Mouse (Mus musculus) liver, embryonic 14.5 days (tissue): ENCODE results near the gene Ubash3b. TPM values are rescaled to one million over a fixed set of nuclear protein-coding genes. Genes with fewer than 3 reads are reported as not detected.

Source experiments
- ATAC-seq: fragments of 200-750 bp; cut with Nextera tagmentation; 2 replicates; pipeline ENCODE4 v1.8.0; 2017; ENCODE audit warnings: moderate number of reproducible peaks, mild to moderate bottlenecking, moderate library complexity; ENCODE audit not compliant: insufficient read depth
- DNase-seq, 3 experiments: peaks; one replicate each; pipeline ENCODE4 v3.0.0-alpha.2; 2012 to 2013; ENCODE audit warnings: low read depth in 3 of 3, low spot score in 3 of 3
- H3K27ac ChIP-seq: fragments of 300-500 bp; sonication (generic); 2 replicates; pipeline ENCODE4 v1.5.1; 2014; ENCODE audit warnings: moderate library complexity, mild to moderate bottlenecking, control low read depth, inconsistent platforms
- H3K27me3 ChIP-seq: fragments of 300-500 bp; sonication (generic); 2 replicates; pipeline ENCODE4 v1.6.1; 2014; ENCODE audit warnings: mild to moderate bottlenecking, low read length, moderate library complexity; ENCODE audit not compliant: control insufficient read depth, insufficient read depth
- H3K36me3 ChIP-seq: fragments of 300-500 bp; sonication (generic); replicated peaks from 2 replicates; pipeline ENCODE4 v1.6.1; 2014; ENCODE audit warnings: low read depth; ENCODE audit not compliant: control insufficient read depth, insufficient read depth
- H3K4me1 ChIP-seq, 2 experiments: fragments of 200-500 bp in 1 of 2; fragments of 300-500 bp in 1 of 2; sonication (generic) in 1 of 2; replicated peaks; 2 replicates each; pipeline ENCODE4 v1.6.1; 2012 to 2014; ENCODE audit warnings: antibody characterized with exemption in 1 of 2, inconsistent platforms in 1 of 2, low read length in 1 of 2; ENCODE audit not compliant: control insufficient read depth in 2 of 2, insufficient read depth in 2 of 2
- H3K4me2 ChIP-seq: fragments of 300-500 bp; sonication (generic); 2 replicates; pipeline ENCODE4 v1.6.1; 2014; ENCODE audit warnings: low read depth, mild to moderate bottlenecking, control low read depth, moderate library complexity
- H3K4me3 ChIP-seq, 2 experiments: fragments of 200-500 bp in 1 of 2; fragments of 300-500 bp in 1 of 2; sonication (generic) in 1 of 2; 2 replicates each; pipeline ENCODE4 v1.5.1; 2012 to 2014; ENCODE audit warnings: low read depth in 2 of 2, low read length in 2 of 2, mild to moderate bottlenecking in 2 of 2, control low read depth in 1 of 2, inconsistent platforms in 1 of 2, moderate library complexity in 1 of 2; ENCODE audit not compliant: insufficient read depth in 1 of 2
- H3K9ac ChIP-seq: fragments of 300-500 bp; sonication (generic); replicated peaks from 2 replicates; pipeline ENCODE4 v1.6.1; 2014; ENCODE audit warnings: mild to moderate bottlenecking, control low read depth, moderate library complexity
- H3K9me3 ChIP-seq: fragments of 300-500 bp; sonication (generic); 2 replicates; pipeline ENCODE4 v1.6.1; 2016; ENCODE audit warnings: low read length, mixed read lengths; ENCODE audit not compliant: control insufficient read depth
- CTCF ChIP-seq: IDR thresholded peaks from 2 replicates; pipeline ENCODE4 v1.5.1; 2016; ENCODE audit warnings: antibody characterized with exemption, low read depth, control low read depth
- EP300 ChIP-seq: IDR thresholded peaks from 2 replicates; pipeline ENCODE4 v1.6.1; 2016; ENCODE audit warnings: antibody characterized with exemption, low read depth
- WGBS: fragments of 180-500 bp; shearing (Covaris S2); extraction: QIAGEN DNeasy Blood & Tissue Kit; methylation state at CpG from one replicate; pipeline ENCODE4 v1.1.7; 2014; ENCODE audit not compliant: insufficient replicate concordance; 5-methylcytosine and 5-hydroxymethylcytosine counted together
- polyA plus RNA-seq, 2 experiments: library from polyadenylated mRNA; depleted of rRNA in 1 of 2; stranded (reverse) in 1 of 2; unstranded in 1 of 2; fragments of >200 nt; fragmentation: Nextera tagmentation in 1 of 2; extraction: Ambion mirVana in 1 of 2; gene quantifications; 2 replicates each; pipeline versions ENCODE4 v1.2.1 to v1.2.3; 2012 to 2014

Ubash3b gene
- polyA plus RNA-seq, 2 experiments, result 3.5 to 5.9 TPM

DNA sequence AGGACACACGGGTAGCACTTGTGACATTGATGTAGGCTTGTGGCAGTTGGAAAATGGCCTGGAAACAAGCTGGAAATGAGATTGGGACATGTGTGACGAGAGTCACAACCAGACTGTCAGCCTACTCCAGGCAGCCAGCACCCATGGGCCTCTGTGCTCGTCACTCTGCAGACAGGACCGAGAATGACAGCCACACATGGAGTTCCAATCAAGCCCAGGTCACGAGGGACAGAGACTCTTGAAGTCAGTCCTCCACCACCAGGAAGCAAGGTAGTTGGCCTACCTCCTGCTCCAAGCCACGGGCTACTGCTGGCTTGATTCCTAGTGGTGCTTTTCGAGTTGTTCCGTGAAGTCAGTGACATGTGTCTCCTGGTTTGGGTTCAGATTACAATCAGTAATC, 20.3 kb upstream of the Ubash3b start:
- Histone ChIP-seq H3K4me1 (peaks cover 0 to 3% of the 10 kb centered on the region in 2 experiments; a peak in 1 of 4 replicates), H3K27me3 (no peaks in the 10 kb centered on the region; the same call in 1 of the 2 replicates), H3K9me3 (no peaks in the 10 kb centered on the region), H3K27ac (no peak overlapping the region), H3K4me2 (no peak overlapping the region), H3K4me3 (no peak overlapping the region), H3K9ac (no peak overlapping the region), H3K36me3 (no peaks in the 10 kb centered on the region)
- no peak for TF ChIP-seq EP300
- TF ChIP-seq CTCF, result no peak
- DNase-seq (no peak), ATAC-seq (no peak)
- 47% methylated on average over 8 of the region's 8 CpGs for WGBS

DNA sequence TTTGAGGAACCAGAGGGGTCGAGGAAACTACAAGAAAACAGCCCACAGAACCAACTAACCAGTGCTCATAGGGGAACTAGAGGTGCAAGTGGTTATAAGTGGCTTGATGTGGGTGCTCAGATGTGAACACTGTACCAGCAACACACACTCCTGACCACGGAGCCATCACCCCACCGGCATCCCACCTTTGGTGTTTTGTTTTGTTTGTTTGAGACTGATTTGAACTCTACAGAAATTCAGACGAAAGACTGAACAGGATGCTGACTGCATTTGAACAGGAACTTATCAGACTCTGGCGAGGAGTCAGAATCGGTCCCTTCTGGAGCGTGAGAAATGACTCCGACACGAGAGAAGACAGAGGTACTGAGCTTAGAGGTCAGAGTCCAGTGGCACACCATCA, 19.9 kb upstream of the Ubash3b start:
- DNase-seq, result no peak
- Histone ChIP-seq H3K9me3 (no peaks in the 10 kb centered on the region), H3K36me3 (no peaks in the 10 kb centered on the region), H3K4me3 (no peak overlapping the region), H3K4me1 (peaks cover 0 to 3% of the 10 kb centered on the region in 2 experiments; a peak in 1 of 4 replicates), H3K9ac (no peak overlapping the region), H3K27me3 (no peaks in the 10 kb centered on the region; the same call in 1 of the 2 replicates), H3K4me2 (no peak overlapping the region), H3K27ac (no peak overlapping the region)
- TF ChIP-seq EP300 (no peak), CTCF (no peak)
- no peak for ATAC-seq
- WGBS, result 46% methylated on average over 9 of the region's 9 CpGs

DNA sequence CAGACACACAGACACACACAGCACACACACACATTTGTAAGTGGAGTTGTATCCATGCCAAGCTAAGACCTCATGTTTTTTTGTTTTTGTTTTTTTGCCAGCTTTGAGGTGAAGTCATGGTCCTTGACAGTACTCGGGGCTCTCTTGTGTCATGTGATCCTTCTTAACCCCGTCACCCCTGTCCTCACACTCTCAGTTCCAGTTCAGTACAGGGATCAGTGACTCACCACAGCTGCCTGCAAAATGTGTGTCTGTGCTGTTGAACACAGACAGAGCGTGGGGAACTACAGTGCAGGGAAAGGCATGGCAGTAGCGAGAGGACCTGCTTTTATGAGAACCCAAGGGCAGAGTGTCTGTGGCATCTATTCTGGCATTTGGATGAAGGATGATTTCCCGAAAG, 17.6 kb upstream of the Ubash3b start:
- Histone ChIP-seq H3K4me3 (no peak overlapping the region), H3K9ac (no peak overlapping the region), H3K9me3 (no peaks in the 10 kb centered on the region), H3K4me2 (no peak overlapping the region), H3K36me3 (no peaks in the 10 kb centered on the region), H3K4me1 (no peaks in the 10 kb centered on the region), H3K27ac (no peak overlapping the region), H3K27me3 (no peaks in the 10 kb centered on the region; the same call in 1 of the 2 replicates)
- 69% methylated on average over 5 of the region's 5 CpGs for WGBS
- TF ChIP-seq CTCF (no peak), EP300 (no peak)
- no peak for ATAC-seq
- no peak for DNase-seq

DNA sequence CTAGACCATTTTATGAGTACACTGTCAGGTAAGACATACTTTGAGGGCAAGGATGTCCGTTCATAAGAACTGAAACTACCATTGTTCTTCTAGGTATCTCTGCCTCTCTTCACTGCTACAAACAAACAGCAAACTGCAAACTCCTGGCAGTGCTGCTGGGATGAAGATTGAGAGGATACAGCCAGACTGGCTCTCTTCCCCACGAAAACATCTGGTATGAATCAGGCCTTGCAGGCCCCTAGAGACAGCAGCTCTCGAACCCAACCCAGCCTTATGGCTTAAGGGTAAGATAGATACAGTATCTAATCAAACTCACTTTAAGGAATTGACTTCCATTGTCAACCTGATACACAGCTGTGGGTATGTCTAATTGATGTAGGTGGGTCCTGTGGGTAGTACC, 11.7 kb upstream of the Ubash3b start:
- Histone ChIP-seq H3K27ac (no peak overlapping the region), H3K27me3 (no peaks in the 10 kb centered on the region), H3K9me3 (no peaks in the 10 kb centered on the region), H3K4me1 (peaks cover 20 to 30% of the 10 kb centered on the region in 2 experiments), H3K9ac (no peak overlapping the region), H3K4me3 (no peak overlapping the region), H3K36me3 (no peaks in the 10 kb centered on the region), H3K4me2 (peak overlapping the region; percentile 33; the same call in 1 of the 2 replicates)
- no peak for TF ChIP-seq EP300
- ATAC-seq (peak; percentile 35; the same call in 1 of the 2 replicates), DNase-seq (no peak)
- 55% methylated on average over 3 of the region's 3 CpGs for WGBS

DNA sequence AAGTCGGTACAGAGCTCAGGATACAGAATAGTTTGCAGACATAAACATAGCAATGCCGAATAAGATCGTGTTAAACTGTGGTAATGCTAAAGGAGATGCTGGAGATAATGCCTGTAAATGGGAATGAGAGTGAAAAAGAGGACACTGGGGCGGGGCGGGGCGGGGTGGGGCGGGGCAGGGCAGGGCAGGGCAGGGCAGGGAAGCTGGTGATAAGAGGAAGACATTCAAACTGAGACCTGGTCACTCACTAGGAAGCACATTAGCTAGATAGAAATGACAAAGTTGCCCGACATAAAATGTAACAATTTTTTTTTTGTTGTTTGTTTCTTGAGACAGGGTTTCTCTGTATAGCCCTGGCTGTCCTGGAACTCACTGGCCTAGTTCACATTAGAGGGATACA, 10.9 kb upstream of the Ubash3b start:
- no peak for DNase-seq
- Histone ChIP-seq H3K9me3 (no peaks in the 10 kb centered on the region), H3K36me3 (no peaks in the 10 kb centered on the region), H3K4me3 (no peak overlapping the region), H3K27ac (no peak overlapping the region), H3K9ac (no peak overlapping the region), H3K4me2 (peak overlapping the region; percentile 33), H3K4me1 (peaks cover 20 to 32% of the 10 kb centered on the region in 2 experiments), H3K27me3 (no peaks in the 10 kb centered on the region)
- TF ChIP-seq CTCF (no peak), EP300 (no peak)
- peak; percentile 66; the same call in 1 of the 2 replicates for ATAC-seq
- WGBS, result 26% methylated on average over 8 of the region's 8 CpGs
